Mouse (Mus musculus) gastrocnemius, postnatal 25 days (tissue): Measurements from ENCODE around the gene Palm3. TPM values are rescaled to one million over a fixed set of nuclear protein-coding genes. Genes with fewer than 3 reads are reported as not detected.
"Not testable (repeated sequence)": the region's sequence is repeated elsewhere in the genome, so short reads cannot be mapped to it uniquely, and the experiment has no call there.

ENCODE experiments used
- DNase-seq: peaks from one replicate; pipeline ENCODE4 v3.0.0; 2022
- total RNA-seq, 2 experiments: library from RNA; stranded (reverse); gene quantifications; 1 replicate in 1 of 2; 2 replicates in 1 of 2; pipeline ENCODE4 v1.2.3; 2021

Palm3 gene
- total RNA-seq, 2 experiments from 2014 or later, result 0.26 to 0.32 TPM

DNA sequence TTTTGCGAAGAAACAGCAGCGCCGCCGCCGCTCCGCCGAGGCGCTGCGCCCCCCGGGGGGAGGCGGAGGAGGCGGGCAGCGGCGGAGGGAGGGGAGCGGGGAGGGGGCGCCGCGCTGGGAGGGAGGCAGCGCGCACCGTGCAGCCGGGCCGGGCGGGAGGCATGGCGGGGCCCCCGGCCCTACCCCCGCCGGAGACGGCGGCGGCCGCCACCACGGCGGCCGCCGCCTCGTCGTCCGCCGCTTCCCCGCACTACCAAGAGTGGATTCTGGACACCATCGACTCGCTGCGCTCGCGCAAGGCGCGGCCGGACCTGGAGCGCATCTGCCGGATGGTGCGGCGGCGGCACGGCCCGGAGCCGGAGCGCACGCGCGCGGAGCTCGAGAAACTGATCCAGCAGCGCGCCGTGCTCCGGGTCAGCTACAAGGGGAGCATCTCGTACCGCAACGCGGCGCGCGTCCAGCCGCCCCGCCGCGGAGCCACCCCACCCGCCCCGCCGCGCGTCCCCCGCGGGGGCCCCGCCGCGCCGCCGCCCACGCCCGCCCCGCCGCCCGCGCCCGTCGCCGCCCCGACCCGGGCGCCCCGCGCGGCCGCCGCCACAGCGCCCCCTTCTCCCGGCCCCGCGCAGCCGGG is 23.6 kb upstream of the Palm3 start, which contains the start of gene Samd1:
Samd1 (plus strand) TSS at position 162 of the 631 bp plus-strand sequence.
- DNase-seq, result peak; percentile 57

DNA sequence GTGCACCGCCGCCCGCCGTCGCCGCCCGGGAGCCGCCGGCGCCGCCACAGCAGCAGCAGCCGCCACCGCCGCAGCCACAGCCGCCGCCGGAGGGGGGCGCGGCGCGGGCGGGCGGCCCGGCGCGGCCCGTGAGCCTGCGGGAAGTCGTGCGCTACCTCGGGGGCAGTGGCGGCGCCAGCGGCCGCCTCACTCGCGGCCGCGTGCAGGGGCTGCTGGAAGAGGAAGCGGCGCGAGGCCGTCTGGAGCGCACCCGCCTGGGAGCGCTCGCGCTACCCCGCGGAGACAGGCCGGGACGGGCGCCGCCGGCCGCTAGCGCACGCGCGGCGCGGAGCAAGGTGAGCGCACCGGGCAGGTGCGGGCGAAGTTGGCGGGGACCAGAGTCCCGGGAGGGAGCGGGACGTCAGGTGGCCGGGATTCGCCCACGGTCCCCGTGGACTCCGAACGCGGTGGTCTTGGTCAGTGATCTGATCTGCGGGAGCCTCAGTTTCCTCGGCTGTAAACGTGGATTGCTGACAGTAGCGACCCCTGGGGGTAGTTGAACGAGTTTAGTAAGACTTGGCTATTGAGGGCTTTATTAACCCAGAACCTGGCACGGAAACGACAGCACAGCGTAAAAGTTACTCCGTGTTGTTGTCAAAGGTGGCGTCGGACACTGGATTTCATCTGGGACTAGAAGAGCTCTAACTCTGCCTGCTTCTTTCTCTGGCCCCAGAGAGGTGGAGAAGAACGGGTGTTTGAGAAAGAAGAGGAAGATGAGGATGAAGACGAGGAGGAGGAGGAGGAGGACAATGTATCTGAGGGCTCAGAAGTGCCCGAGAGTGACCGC is 22.8 kb upstream of the Palm3 start:
- DNase-seq, result peak; percentile 53

DNA sequence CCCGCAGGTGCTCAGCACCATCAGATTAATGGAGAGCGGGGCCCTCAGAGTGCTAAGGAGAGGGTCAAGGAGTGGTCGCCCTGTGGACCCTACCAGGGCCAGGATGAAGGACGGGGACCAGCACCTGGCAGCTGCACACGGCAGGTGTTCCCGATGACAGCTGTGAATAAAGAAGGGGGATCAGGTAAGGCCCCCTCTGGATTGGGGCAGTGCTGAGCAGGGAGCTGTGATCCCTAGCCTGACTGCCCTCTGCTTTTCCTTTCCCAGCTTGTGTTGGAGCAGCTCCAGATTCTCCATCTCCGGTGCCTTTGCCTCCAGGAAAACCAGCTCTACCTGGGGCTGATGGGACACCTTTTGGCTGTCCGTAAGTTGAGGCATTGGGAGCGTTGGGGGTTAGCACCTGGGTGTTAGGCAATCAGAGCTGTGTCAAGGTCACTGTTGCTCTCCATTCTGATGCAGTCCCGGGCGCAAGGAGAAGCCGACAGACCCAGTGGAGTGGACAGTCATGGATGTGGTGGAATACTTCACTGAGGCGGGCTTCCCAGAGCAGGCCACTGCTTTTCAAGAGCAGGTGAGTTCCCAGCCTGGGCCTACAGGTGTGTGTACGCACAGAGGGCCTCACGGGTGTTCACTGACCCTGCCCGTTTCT is 22.1 kb upstream of the Palm3 start:
- no peak for DNase-seq

DNA sequence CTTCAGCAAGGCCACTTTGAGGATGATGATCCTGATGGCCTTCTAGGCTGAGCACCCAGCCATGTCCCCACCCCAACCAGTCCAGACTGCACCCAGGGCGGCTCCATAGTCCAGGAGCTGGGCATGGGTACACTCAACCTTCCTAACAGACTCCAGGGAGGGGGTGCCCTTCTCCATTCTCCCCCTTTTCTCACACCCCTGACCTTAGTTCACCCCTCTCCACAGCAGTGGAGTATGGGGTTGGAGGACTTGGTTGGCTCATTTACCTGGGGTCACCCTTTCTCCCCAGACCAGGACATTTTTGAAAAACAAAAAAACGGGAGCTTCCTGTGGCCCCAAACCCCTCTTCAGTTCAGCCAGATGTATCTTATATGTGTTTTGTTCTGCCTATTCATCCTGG is 21.4 kb upstream of the Palm3 start:
- no peak for DNase-seq

DNA sequence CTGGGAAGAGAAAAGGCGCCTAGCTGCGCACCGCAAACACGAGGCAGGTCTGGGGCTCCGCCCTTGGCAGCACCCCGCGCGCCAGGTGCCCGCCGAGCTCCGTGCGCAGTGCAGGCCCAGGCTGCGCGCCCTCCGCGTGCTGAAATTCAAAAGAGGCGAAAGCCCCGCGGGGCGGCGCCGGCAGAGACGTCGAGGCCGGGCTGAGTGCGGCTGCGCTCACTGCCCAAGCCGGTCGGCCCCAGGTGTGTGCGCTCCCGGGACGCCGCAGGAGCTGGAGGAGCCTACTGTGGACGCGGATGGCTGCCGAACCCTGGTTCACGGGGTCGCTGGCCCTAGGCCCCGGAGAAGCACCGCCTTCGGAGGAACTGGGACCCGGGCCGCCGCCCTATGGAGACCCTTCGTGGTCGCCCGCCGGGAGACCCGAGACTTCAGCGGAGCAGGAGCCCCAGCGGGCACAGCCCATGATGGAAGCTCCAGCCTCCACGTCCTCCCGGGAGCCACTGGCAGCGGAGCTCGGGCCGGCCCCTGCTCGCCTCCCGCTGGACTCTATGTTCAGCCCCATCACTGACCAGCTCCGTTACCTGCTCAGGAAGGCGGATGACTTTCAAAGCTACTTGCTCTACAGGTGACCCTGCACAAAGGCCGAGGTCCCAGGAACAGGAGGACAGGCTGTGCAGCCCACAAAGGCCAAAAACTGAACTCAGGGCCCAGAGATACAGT is 19.8 kb upstream of the Palm3 start, which contains the start of gene 1700067K01Rik:
1700067K01Rik (plus strand) TSS at position 222 of the 720 bp plus-strand sequence.
- DNase-seq, result no peak

DNA sequence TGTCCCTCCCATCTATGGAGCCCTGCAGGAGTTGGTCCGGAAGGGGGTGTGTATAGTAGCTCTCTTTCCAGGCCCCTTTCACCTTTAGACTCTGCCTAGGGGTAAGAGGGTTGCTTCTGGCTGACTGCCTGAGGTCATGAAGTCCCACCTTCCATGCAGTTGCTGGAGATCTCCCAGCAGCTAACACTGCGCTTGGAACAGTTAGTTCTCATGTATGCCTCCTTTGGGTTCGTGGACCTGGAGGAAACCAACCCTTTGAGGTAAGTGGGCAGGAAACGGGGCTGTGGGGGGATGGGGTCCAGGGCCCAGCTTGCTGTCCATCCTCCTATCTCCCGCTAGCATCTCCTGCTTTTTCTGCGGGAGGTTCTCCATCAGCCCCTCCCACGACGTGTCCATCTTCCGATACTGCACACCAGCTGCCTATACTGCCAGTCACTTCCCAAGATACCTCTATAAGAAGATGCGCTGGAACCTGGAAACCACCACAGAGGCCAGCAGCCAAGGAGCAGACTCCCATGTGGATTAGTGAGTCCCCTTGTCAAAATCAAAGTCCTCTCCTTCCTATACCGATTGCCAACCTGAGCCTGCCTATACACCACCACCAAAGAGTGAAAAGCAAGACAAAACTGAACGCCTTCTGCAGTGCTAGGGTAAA is 18.2 kb upstream of the Palm3 start:
- DNase-seq, result no peak

DNA sequence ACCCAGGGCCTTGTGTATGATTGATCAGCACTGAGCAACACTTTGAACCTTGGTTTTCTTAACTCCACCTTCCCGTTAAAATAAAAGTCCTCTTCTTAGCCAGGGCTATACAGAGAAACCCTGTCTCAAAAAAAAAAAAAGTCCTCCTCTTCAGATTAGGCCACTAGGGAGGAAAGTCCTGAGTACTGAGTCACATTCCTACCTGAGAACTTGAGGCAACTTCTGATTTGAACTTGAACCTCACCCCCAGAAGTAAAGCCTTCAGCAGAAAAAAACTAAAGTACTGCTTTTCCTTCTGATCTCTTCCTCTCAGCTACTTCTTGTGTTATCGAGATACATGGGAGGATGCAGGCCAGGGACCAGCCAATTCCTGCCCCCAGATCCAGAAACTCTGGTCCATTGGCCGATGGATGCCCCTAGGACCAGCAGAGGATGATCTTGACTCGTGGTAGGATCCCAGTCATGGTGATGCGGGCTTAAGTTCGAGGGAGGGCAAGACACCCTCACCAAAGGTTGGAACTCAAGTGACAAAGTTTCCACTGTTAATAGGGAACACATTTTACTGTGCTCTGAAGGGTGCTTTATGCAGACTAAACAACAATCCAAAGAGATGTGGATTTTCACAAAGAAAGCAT is 17.5 kb upstream of the Palm3 start:
- no peak for DNase-seq

DNA sequence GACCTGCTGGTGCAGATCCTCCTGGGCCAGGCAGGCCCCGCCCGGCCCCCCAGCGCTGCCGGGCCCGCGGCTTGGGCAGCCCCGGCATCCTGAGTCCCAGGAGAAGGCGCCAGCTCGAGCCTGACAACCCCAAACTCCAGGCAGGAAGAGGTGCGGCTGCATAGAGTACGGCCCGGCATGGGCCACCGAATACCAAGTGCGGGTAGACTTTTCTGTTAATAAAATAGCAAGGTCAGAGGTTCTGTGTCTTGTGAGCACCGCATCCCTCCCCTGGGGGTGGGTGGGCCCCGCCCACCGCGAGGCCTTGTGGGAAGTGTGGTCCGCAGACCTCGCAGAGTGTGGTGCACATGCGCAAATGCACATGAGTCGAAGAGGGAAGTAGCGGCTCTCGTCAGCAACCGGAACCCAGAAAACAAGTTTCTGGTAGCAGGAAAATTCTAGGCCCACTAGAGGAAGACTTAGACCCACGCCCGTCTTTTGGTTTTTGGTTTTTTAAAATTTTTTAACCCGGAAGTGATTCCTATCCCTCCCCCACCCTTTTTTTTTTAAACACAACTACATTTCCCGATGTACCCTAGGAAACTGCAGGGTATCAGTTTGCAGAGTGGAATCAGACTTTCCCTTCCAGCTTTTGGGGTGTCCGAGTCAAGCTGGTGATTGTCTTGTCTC is 16.6 kb upstream of the Palm3 start:
- DNase-seq, result peak; percentile 96

DNA sequence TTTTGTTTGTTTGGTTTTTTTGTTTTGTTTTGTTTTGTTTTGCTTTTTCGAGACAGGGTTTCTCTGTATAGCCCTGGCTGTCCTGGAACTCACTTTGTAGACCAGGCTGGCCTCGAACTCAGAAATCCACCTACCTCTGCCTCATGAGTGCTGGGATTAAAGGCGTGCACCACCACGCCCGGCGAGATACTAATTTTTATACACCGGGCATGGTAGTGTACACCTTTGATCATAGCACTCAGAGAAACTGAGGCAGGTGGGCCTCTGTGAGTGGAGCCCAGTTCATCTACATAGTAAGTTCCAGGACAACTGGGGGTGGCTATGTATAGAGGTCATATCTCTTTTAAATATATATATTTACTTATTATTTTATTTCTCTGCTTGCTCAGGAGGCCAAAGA is 15.8 kb upstream of the Palm3 start:
- DNase-seq, result not testable (repeated sequence)

DNA sequence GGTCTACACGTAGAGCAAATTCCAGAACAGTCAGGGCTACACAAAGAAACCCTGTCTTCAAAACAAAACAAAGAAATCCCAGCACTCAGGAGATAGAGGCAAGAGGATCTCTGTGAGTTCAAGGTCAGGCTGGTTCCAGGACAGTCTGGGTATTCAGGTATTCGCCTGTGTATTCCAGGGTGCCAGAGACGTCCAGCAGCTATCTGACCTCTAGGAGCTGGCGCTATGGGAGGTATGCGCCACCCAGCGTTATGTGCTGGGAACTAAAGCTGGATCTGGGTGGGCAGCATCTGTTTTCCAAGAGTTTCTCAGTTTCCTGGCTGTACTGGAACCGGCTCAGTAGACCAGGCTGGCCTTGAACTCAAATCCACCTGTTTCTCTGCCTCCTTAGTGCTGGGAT is 12.9 kb upstream of the Palm3 start:
- DNase-seq, result no peak

DNA sequence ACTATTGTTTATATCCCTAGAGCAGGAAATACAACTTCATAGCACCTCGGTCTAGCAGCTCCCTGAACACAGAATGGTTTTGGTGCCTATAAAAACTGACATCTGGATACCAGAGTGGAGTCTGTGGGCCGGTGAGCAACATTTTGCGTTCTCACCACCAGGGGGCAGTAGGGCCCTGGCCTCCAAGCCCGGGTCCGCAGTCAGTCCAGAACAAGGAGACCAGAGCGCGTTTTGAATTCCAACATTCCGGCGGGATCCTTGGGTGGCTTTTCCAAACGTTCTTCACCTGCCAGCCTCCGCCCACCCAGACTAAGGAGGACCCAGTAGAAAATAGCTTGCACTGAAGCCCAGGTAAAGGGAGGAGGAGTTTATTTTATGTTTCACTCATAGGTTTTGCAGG is 11.4 kb upstream of the Palm3 start:
- DNase-seq, result peak; percentile 79

DNA sequence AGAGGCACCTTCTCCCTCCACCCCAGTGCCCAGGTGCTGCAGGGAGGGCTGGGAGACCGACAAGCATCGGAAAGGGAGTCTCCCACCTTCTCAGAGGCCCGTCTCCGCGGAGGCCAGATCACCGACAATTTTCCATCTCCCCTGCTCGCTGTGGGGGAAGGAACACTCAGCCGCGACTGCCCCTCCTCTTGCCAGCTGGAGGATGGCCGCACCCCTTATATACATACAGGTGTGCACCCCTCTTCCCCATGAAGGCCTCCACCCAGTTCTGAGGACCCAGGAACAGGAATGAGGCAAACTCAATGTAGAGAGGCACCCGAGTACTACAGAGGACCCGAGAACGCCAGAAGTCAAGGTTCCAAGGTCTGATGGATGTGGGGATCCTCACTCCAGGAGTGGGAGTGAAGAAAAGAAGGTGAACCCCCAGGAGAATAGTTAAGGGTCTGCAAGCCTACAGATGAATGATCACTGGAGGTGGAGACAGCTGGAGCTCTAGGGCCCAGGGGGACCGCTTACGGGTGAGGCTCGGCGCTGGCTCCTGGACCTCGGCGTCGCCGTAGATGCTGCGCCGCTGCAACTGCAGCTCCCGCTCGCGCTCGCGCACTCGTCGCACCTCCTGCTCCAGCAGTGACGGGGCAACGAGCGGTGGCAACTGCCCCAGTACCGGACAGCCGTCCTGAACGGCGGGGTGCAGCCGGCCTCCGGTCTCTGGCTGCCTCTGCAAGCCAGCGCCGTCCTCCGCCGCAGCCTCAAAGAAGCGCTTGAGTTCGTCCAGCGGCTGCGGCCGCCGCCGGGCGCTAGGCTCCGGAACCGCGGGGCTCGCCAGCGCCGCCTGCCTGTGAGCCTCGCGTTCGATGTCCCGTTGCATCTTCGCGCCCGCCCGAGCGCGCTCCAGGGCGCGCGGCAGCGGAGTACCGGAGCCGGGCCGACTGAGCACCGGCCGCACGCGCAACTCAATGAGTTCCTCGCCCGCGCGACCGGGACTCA is 10.4 kb upstream of the Palm3 start:
- DNase-seq, result peak; percentile 72

DNA sequence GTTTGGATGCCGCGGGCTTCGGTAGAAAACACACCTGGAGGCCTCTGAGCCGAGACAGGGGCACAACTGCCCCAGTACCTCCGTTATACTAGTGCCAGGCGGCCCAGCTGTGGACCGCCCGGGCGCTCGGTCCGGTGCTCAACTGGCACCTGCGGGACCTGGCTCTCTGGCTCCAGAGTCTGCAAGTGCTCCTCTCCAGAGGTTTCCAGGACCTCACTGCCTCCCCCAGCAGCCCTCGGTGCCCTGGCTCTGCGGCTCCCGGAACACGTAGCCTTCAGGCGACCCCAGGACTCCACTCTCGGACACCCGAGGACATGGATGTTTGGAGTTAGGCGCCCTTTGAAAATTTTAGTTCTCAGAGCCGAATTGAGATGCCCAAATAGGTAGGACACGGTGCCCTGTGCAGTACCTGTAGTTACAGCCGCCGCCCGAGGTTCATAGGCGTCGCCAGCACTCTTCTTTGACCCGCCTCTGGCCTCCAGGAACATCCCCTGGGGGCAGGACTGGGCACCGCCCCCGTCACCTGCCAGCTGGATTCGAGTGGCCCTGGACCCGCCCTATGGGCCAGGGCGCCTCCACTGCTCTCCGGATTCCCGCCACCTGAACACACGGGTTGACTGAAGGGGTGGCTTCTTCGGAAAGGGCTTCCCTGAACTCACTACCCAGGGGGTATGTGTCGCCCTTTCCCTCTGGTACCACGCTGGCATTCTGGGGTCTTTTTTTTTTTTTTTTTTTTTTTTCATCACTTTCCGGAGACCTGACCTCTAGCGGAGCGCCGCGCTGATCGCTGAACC is 9.4 kb upstream of the Palm3 start, which contains the start of gene 2210011C24Rik:
2210011C24Rik (minus strand) TSS at position 467 of the 794 bp plus-strand sequence.
- peak; percentile 46 for DNase-seq

DNA sequence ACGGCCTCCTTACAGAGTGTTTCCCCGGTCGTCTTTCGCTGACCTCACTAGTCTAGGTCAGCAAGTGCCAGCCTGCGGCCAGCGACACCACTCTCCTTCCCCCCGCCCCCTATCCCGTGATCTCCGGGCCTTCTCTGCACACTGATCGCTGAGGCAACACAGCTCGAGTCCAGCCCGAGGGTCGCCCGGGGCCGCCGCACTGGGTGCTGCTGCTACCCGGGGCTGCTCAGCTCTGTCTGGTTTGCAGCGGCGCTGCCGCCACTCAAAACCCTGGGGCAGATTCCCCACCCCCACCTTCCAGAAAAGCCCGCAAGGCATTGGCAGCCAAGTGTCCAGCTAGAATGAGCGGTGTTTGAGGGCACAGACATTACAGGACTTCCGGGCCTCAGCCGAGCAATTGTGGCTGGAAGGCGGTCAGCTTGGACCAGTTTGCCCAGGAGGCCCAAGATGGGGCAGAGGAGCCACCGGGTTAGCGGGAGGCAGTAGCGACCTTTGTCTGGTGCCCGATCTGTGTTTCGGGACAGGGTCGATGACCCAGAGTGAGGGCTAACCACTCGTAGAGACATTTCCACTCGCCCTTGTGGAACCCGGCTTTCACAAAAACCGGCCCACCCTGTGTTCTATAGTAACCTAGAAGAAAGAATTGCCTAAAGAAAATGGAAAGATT is 8.6 kb upstream of the Palm3 start:
- peak; percentile 50 for DNase-seq

DNA sequence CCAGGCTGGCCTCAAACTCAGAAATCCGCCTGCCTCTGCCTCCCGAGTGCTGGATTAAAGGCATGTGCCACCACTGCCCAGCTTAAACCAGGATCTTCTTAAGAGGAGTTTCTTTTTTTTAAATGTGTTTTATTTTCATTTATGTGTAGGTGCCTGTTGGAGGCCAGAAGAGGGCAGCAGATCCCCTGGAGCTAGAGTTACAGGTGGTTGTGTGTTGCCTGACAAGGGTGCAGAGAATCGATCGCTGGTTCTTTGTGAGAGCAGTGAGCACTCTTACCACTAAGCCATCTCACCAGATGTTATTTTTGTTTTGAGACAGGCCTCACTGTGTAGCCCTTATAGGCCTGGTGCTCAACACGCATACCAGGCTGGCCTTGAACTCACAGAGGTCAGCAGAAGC is 5.4 kb upstream of the Palm3 start:
- DNase-seq, result no peak

DNA sequence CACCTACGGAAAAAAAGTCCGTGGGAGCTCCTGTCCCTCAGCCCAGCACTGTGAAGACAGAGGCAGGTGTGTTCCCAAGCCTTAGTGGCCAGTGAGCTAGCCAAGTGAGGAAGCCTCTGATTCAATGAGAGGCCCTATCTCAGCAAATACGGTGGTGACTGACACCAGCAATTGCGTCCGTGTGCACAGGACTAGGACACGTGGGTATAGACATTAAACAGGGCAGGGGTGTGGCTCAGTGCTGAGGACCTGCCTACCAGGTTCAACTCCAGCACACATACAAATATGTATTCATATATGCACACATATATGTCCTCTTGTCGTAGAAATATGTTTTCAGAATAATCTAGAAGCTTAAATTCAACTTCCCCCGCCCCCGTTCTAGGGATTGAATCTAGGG is 1.5 kb upstream of the Palm3 start:
- no peak for DNase-seq

DNA sequence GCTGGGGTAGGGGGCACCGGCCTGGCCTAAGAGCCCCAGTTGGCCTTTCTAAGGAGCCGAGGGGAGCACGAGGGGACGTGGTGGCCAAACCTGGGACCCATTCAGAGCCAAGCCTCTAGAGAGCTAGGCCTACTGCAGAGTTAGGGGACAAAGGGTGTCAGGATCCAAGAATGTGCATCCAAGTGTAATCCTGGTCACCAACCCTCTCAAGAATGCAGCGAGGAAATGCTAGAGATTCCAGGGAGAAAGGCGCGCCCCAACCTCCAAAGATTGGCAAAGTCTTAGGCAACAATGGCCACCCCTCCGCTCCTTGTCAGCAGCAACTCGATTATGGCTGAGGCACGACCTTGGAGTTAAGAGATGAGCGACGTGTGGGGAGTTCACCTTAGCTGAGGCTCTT is 298 bp downstream of the Palm3 start:
- DNase-seq, result no peak

DNA sequence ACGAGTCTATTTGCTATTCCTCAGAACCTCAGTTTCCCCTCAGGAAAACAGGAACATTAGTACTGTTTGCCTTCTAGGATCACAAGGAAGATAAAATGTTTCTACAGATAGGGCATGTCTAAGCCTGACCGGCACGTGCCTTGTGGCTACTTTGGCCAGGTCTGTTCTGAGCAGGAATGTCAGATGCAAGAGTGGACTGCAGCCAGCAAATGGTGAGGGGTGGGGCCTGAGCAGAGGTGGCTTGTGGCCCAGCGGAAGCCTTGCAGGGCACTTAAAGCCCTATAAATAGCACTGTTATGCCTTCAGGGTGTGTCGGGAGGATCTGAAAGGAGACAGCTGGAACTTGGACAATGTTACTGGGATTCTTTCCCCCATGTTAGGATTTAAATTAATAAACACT is 1.8 kb downstream of the Palm3 start:
- DNase-seq, result peak; percentile 76
